Mouse (Mus musculus) T-cell, adult 2 months (primary cell): ENCODE data around the gene Kcnf1.

ENCODE experiments used
- DNase-seq: peaks from one replicate; pipeline ENCODE4 v3.0.0; 2022; ENCODE audit warnings: low spot score

Gene Kcnf1

GRCm38 (mm10) chr12:17176757-17177092, at the start of gene Kcnf1:
Gene Kcnf1, minus strand, starts transcription at chr12:17176888.
- no peak for DNase-seq

- DNase-seq = no peak
Measured at GRCm38 (mm10) chr12:17225012-17225411, 48.3 kb upstream of the Kcnf1 start.

- DNase-seq = no peak
Measured at GRCm38 (mm10) chr12:17223050-17223449, 46.4 kb upstream of the Kcnf1 start.

GRCm38 (mm10) chr12:17221891-17222428, 45.3 kb upstream of the Kcnf1 start:
- peak; percentile 18 for DNase-seq

- no peak for DNase-seq
Measured at GRCm38 (mm10) chr12:17220631-17221030, 43.9 kb upstream of the Kcnf1 start.

GRCm38 (mm10) chr12:17219107-17219506, 42.4 kb upstream of the Kcnf1 start:
- DNase-seq = no peak

- DNase-seq = no peak
Measured at GRCm38 (mm10) chr12:17218390-17218789, 41.7 kb upstream of the Kcnf1 start.

GRCm38 (mm10) chr12:17215751-17216150, 39.1 kb upstream of the Kcnf1 start:
- no peak for DNase-seq

- no peak for DNase-seq
Measured at GRCm38 (mm10) chr12:17202492-17203322, 26.0 kb upstream of the Kcnf1 start.

- DNase-seq = no peak
Measured at GRCm38 (mm10) chr12:17198621-17199020, 21.9 kb upstream of the Kcnf1 start.

- no peak for DNase-seq
Measured at GRCm38 (mm10) chr12:17194140-17194539, 17.5 kb upstream of the Kcnf1 start.

GRCm38 (mm10) chr12:17193311-17193710, 16.6 kb upstream of the Kcnf1 start:
- no peak for DNase-seq

- DNase-seq = no peak
Measured at GRCm38 (mm10) chr12:17192887-17193286, 16.2 kb upstream of the Kcnf1 start.

GRCm38 (mm10) chr12:17184303-17184775, 7.7 kb upstream of the Kcnf1 start:
- no peak for DNase-seq

GRCm38 (mm10) chr12:17183788-17184187, 7.1 kb upstream of the Kcnf1 start:
- no peak for DNase-seq

GRCm38 (mm10) chr12:17176041-17176756, 489 bp downstream of the Kcnf1 start:
- DNase-seq = peak; percentile 38

- no peak for DNase-seq
Measured at GRCm38 (mm10) chr12:17175531-17175951, 1.1 kb downstream of the Kcnf1 start.

- DNase-seq = no peak
Measured at GRCm38 (mm10) chr12:17175124-17175523, 1.6 kb downstream of the Kcnf1 start.

GRCm38 (mm10) chr12:17174134-17174893, 2.4 kb downstream of the Kcnf1 start:
- DNase-seq = no peak

- no peak for DNase-seq
Measured at GRCm38 (mm10) chr12:17170406-17170805, 6.3 kb downstream of the Kcnf1 start.

- no peak for DNase-seq
Measured at GRCm38 (mm10) chr12:17166116-17166515, 10.6 kb downstream of the Kcnf1 start.

- no peak for DNase-seq
Measured at GRCm38 (mm10) chr12:17163996-17164395, 12.7 kb downstream of the Kcnf1 start.
